Mouse (Mus musculus): ENCODE results near the gene Actg1.
"Not testable (repeated sequence)": the region's sequence is repeated elsewhere in the genome, so short reads cannot be mapped to it uniquely, and the experiment has no call there.

The Actg1 gene

GRCm38 (mm10) chr11:120348684-120349370 lies 485 bp upstream of the Actg1 start:
- in situ Hi-C loops (cut with MboI; ENCODE audit: unreplicated experiment in 2 of 2) = no loop called here

DNA sequence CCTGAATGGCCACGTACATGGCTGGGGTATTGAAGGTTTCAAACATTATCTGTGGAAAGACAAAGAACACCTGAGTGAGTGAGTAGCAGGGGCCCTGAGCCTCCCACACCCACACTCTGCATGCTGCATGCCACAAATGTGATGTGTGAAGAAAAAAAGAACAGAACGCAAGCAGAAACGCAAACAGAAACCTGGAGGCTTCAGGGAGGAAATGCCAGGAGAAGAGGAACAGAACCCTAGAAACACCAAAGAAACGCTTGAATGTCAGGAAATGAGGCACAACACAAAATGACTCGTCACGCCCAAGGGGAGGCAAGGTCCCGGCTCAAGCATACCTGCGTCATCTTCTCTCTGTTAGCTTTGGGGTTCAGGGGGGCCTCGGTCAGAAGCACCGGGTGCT lies 1.0 kb downstream of the Actg1 start:
- in situ Hi-C loops (cut with MboI; ENCODE audit: unreplicated experiment in 2 of 2) = no loop called here

- in situ Hi-C loops (cut with MboI; ENCODE audit: unreplicated experiment in 2 of 2) = not testable (repeated sequence)
These were observed 1.8 kb downstream of the Actg1 start for GRCm38 (mm10) chr11:120346383-120347034.

- in situ Hi-C loops (cut with MboI; ENCODE audit: unreplicated experiment in 2 of 2) = no loop called here
These were observed 3.2 kb downstream of the Actg1 start for GRCm38 (mm10) chr11:120345067-120345681.

GRCm38 (mm10) chr11:120344310-120344920 lies 3.9 kb downstream of the Actg1 start:
- in situ Hi-C loops (cut with MboI; ENCODE audit: unreplicated experiment in 2 of 2) = no loop called here

GRCm38 (mm10) chr11:120343519-120344309 lies 4.6 kb downstream of the Actg1 start:
- in situ Hi-C loops (cut with MboI; ENCODE audit: unreplicated experiment in 2 of 2) = no loop called here

DNA sequence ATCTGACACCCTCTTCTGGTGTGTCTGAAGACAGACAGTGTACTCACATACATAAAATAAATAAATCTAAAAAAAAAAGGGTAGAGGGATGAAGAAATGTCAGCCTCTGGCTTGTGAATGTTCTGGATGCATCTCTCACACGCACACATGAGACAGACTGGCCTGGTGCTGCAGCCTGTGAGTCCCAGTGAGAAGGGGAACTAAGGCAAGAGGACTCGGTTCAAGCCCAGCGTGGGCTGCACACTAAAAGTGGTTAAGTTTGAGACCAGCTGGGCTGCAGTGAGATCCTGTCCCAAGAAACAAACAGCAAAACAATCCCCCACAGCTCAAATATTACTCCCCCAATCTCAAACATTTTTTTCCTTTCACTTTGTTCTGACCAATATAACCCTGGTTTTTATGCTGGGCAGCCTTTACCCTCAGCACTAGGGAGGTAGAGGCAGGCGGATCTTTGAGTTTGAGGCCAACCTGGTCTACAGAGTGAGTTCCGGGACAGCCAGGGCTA lies 5.6 kb downstream of the Actg1 start:
- in situ Hi-C loops (cut with MboI; ENCODE audit: unreplicated experiment in 2 of 2) = no loop called here

DNA sequence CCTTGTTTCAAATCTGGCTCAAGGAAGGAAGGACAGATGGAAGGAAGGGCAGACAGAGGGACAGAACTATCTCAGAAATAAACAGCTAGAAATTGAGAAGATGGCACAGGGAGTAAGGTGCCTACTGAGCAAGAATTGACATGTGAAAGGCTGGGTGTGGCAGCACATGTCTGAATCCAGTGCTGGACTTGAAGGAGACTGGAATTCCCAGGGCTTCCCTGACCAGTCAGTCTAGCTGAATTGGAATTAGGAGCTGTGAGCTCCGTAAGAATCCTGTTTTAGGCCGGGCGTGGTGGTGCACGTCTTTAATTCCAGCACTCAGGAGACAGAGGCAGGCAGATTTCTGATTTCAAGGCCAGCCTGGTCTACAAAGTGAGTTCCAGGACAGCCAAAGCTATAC lies 6.7 kb downstream of the Actg1 start:
- in situ Hi-C loops (cut with MboI; ENCODE audit: unreplicated experiment in 2 of 2) = no loop called here

DNA sequence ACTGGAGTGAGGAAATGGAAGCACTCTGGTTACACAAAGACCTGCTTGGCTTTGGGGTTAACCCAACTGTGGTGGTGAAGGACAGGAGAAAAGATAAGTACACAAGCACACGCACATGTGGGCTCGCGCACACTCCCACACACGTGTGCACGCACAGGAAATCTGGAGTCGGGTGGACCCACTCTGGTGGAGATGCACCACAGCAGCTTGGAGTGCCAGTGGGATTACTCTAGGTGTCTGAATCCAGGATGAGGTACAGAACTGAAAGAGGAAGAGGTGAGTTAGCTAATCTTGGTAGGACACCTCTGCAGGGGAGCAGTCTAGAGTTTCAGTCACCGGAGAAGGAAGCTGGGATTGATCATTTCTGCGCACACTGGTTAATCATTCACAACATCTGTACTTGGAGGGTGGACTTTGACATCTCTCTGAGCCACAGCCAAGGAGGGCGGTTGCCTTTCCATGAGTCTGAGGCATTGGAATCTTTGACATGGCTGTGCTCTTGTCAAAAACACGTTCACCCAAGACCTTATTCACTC lies 8.3 kb downstream of the Actg1 start:
- in situ Hi-C loops (cut with MboI; ENCODE audit: unreplicated experiment in 2 of 2) = no loop called here

GRCm38 (mm10) chr11:120338786-120339185 lies 9.6 kb downstream of the Actg1 start:
- in situ Hi-C loops (cut with MboI; ENCODE audit: unreplicated experiment in 2 of 2) = no loop called here

GRCm38 (mm10) chr11:120337447-120337846 lies 10.9 kb downstream of the Actg1 start:
- in situ Hi-C loops (cut with MboI; ENCODE audit: unreplicated experiment in 2 of 2) = no loop called here

DNA sequence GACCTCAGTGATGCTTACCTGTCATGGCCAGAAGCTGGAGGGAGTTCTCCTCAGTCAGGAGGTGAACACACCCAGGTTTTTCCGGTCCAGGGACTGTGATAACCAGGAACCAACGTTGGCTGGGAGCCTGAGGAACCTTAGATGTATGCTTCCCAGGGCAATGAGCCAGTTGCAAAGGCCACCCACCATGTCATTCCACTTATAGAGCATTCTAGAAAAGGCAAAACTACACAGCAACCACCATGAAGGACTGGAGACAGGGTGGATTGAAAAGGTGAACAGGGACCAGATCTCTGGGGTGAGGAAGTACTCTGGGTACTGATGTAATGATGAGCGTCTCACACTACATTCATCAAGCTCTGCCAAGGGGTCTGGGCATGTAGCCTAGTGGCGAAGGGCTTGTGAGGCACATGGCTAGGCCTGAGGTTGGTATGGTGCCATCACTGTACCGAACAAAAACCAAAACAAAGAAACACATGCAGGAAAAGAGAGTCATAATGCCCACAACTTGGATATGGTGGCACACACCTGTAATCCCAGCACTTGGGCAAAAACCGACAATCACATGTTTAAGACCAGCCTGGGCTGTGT lies 12.8 kb downstream of the Actg1 start:
- in situ Hi-C loops (cut with MboI; ENCODE audit: unreplicated experiment in 2 of 2) = no loop called here

DNA sequence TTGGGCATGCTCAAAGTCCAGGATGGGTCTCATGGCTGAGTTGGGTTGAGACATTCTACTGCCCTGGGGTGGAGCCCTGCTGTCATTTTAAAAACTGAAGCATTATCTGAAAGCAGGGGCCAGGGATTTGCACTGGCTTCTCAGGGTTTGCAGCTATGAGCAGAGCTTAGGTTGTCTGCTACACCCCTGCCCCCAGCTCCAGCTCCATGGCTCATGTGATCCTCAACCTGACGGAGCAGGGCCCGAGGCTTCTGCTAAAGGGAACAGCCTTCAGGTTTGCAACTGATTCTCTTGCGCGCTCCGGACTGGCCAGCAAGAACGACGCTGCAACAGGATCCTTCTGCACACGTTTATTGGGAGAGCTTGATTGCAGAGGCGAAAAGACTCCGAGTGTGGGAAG lies 28.2 kb downstream of the Actg1 start:
- in situ Hi-C loops (cut with MboI; ENCODE audit: unreplicated experiment in 2 of 2) = no loop called here

DNA sequence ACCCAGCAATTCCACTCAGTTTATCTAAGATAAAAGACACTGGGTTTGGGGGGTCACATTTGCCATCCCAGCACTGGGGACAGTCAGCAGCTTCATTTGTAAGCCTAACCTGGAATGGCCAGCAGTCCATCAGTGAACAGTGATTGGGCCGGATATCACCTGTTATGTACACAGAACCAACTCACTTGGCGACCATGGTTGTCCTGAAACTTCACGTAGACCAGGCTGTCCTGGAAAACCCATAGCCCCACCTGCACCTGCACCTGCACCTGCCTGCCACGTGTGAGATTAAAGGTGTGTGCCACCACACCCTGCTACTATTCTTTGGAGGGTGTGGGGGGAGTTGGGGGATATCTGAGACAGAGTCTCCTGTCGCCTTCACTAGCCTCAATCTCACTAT lies 29.0 kb downstream of the Actg1 start:
- in situ Hi-C loops (cut with MboI; ENCODE audit: unreplicated experiment in 2 of 2) = no loop called here

DNA sequence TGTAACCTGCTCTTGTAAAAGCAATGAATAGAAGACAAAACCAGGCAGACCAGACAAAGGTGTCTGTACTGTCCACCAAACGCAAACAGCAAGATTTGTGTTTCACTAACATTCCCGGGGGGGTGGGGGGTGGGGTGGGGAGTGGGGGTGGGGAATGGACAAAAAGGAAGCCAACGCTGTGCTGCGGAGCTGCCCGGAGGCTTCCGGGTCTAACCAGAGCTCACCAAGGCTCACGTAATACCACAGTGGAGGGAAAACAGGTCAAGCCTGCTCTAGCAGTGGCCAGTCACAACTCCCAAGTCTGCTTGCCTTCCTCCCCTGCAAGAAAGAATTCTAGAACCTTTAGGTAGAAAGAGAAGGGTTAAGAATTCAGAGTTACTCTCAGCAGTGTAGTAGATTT lies 30.9 kb downstream of the Actg1 start:
- in situ Hi-C loops (cut with MboI; ENCODE audit: unreplicated experiment in 2 of 2) = no loop called here

DNA sequence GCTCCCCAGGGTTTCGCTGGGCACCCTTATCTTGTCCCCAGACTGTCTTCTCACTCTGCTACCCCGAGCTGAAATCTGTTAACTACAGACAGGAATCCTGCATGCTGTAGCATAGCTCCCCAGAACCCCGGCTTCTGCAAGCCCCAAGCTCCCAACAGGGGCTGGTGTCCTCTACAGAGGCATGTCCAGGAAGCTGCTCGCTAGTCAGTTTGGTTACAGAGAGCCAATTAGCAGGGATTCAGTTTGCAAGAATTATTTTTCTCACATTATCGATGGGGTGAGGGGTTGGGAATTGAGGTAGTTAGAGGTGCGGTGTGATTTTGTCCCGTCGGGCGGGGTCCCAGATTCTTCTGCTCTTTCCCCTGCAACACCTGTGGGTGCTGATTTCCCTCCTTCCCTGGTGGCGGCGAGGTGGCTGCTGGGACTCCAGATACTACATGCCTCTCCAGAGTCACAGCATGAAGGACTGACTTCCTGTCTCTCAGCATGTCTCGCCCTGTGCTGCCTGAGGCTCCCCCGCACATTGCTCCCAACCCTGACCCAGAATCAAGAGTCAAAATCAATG lies 31.6 kb downstream of the Actg1 start:
- in situ Hi-C loops (cut with MboI; ENCODE audit: unreplicated experiment in 2 of 2) = no loop called here

DNA sequence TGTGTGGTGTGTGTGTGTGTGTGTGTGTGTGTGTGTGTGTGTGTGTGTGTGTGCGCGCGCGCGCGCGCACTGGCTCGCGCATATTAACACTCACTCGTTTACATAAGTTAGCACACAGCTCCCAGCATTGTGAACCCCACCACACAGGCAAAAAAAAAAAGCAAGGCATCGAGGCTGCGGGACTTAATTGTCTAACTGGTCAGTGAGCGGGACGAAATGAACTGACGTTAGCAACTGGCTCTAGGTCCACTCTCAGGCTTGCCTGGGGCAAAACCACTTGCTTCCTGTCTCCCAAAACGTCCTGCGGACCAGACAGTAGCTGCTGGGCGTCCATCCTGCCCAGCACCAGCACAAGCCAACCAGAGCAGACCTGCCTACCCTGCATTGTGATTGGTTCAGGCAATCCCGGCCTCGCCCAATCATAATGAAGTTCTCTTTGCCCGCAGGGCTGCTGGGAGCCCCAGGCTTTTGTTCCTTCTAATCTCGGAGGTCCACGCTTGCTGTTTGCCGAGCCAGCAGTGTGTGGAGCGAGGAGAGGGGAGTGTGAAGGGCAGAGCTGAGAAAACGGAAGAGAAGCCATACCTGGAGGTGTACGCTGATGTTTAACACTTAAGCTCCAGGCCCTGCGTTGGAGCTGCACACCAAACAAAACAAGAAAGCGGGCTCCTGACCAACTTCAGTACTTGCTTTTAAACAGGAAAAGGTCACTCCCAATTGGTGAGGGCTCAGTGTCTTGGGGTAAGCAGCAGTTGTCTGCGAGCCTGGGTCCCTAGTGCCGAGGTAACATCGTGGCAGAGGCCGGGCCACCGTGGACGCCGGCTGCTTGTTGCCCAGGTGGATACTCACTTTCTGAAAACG lies 32.3 kb downstream of the Actg1 start:
- in situ Hi-C loops (cut with MboI; ENCODE audit: unreplicated experiment in 2 of 2) = no loop called here

- in situ Hi-C loops (cut with MboI; ENCODE audit: unreplicated experiment in 2 of 2) = no loop called here
These were observed 33.0 kb downstream of the Actg1 start for GRCm38 (mm10) chr11:120315416-120315761.
